Mouse (Mus musculus): Measurements from ENCODE around the gene Prr11. TPM values are rescaled to one million over a fixed set of nuclear protein-coding genes. Genes with fewer than 3 reads are reported as not detected.

Prr11 gene
- polyA plus RNA-seq, 2 experiments: 7.4 to 9.7 TPM

DNA sequence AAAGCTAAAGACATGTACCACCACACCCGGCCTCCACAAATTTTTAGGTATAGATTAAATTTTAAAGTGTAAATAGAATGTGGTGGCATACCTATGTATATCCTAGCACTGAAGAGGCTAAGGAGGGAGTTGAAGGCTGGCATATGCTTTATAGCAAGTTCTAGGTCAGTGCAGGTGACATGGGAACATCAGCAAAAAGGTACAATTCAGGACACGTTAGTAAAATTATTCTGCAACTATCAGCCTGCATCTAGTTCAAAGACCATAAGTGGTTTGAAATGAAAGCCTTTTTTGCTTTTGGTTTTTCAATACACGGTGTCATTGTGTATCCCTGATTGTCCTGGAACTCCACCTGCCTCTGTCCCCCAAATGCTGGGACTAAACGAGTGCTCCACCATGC is 17.1 kb upstream of the Prr11 start:
- Histone ChIP-seq H3K9ac (replicated peaks) (0 out of 2 replicates have a peak overlapping the region, but pooled peaks have one; percentile 24), H3K27ac (no peak overlapping the region), H3K9me3 (ENCODE audit: control insufficient read depth, low read length) (no peaks in the 10 kb centered on the region), H3K4me1 (replicated peaks; ENCODE audit: control insufficient read depth in 2 of 2, insufficient read depth in 2 of 2, low read length in 1 of 2) (peaks cover 5 to 13% of the 10 kb centered on the region in 2 experiments; a peak in 3 of 4 replicates), H3K4me2 (ENCODE audit: low read depth) (peak overlapping the region; percentile 79), H3K27me3 (ENCODE audit: control insufficient read depth, insufficient read depth, low read length) (no peaks in the 10 kb centered on the region), H3K36me3 (replicated peaks; ENCODE audit: control insufficient read depth, insufficient read depth, low read depth) (peaks cover 35% of the 10 kb centered on the region), H3K4me3 (ENCODE audit: insufficient read depth in 1 of 2, low read depth in 2 of 2, low read length in 2 of 2) (no peak overlapping the region)
- 53% methylated on average over 4 of the region's 4 CpGs for WGBS (ENCODE audit: insufficient replicate concordance)
- DNase-seq (ENCODE audit: low read depth in 3 of 3, low spot score in 3 of 3) (no peak), ATAC-seq (ENCODE audit: insufficient read depth) (no peak)
- TF ChIP-seq CTCF (IDR thresholded peaks at IDR 0.05; ENCODE audit: low read depth) (no peak), EP300 (IDR thresholded peaks at IDR 0.05; ENCODE audit: low read depth) (no peak)

- peaks cover 58% of the 10 kb centered on the region for H3K36me3 ChIP-seq (replicated peaks; ENCODE audit: control insufficient read depth, insufficient read depth, low read depth)
- no peak overlapping the region for H3K27ac ChIP-seq
- no peak for DNase-seq (ENCODE audit: low read depth in 3 of 3, low spot score in 3 of 3)
- H3K27me3 ChIP-seq (ENCODE audit: control insufficient read depth, insufficient read depth, low read length): no peaks in the 10 kb centered on the region
- TF ChIP-seq CTCF (IDR thresholded peaks at IDR 0.05; ENCODE audit: low read depth) (no peak), EP300 (IDR thresholded peaks at IDR 0.05; ENCODE audit: low read depth) (no peak)
- no peak for ATAC-seq (ENCODE audit: insufficient read depth)
- no peak overlapping the region for H3K4me2 ChIP-seq (ENCODE audit: low read depth)
- H3K9ac ChIP-seq (replicated peaks): no peak overlapping the region
- no peaks in the 10 kb centered on the region for H3K9me3 ChIP-seq (ENCODE audit: control insufficient read depth, low read length)
- 0 out of 4 replicates have a peak, but pooled peaks cover 0 to 6% of the 10 kb centered on the region in 2 experiments for H3K4me1 ChIP-seq (replicated peaks; ENCODE audit: control insufficient read depth in 2 of 2, insufficient read depth in 2 of 2, low read length in 1 of 2)
- 69% methylated on average over 8 of the region's 8 CpGs for WGBS (ENCODE audit: insufficient replicate concordance)
- H3K4me3 ChIP-seq (ENCODE audit: insufficient read depth in 1 of 2, low read depth in 2 of 2, low read length in 2 of 2): no peak overlapping the region
Observed at GRCm38 (mm10) chr11:87121864-87122263, 13.4 kb upstream of the Prr11 start.

GRCm38 (mm10) chr11:87110172-87110909 is 1.8 kb upstream of the Prr11 start:
- no peak for ATAC-seq (ENCODE audit: insufficient read depth)
- 5% methylated on average over 9 of the region's 9 CpGs for WGBS (ENCODE audit: insufficient replicate concordance)
- no peaks in the 10 kb centered on the region for H3K9me3 ChIP-seq (ENCODE audit: control insufficient read depth, low read length)
- peak overlapping the region; percentile 84 for H3K4me2 ChIP-seq (ENCODE audit: low read depth)
- peak overlapping the region; percentile 96 for H3K9ac ChIP-seq (replicated peaks)
- H3K4me1 ChIP-seq (replicated peaks; ENCODE audit: control insufficient read depth in 2 of 2, insufficient read depth in 2 of 2, low read length in 1 of 2): peaks cover 1 to 4% of the 10 kb centered on the region in 2 experiments; a peak in 3 of 4 replicates
- H3K27me3 ChIP-seq (ENCODE audit: control insufficient read depth, insufficient read depth, low read length): no peaks in the 10 kb centered on the region
- TF ChIP-seq EP300 (IDR thresholded peaks at IDR 0.05; ENCODE audit: low read depth): no peak
- no peak for TF ChIP-seq CTCF (IDR thresholded peaks at IDR 0.05; ENCODE audit: low read depth)
- no peak for DNase-seq (ENCODE audit: low read depth in 3 of 3, low spot score in 3 of 3)
- H3K36me3 ChIP-seq (replicated peaks; ENCODE audit: control insufficient read depth, insufficient read depth, low read depth): peaks cover 46% of the 10 kb centered on the region
- H3K27ac ChIP-seq: peak overlapping the region; percentile 86
- H3K4me3 ChIP-seq (ENCODE audit: insufficient read depth in 1 of 2, low read depth in 2 of 2, low read length in 2 of 2): peak overlapping the region; percentile 86 to 100

- peaks cover 46% of the 10 kb centered on the region for H3K36me3 ChIP-seq (replicated peaks; ENCODE audit: control insufficient read depth, insufficient read depth, low read depth)
- TF ChIP-seq EP300 (IDR thresholded peaks at IDR 0.05; ENCODE audit: low read depth) (no peak), CTCF (IDR thresholded peaks at IDR 0.05; ENCODE audit: low read depth) (no peak)
- DNase-seq (ENCODE audit: low read depth in 3 of 3, low spot score in 3 of 3): peak in 1 of 3 experiments; percentile 24
- peak overlapping the region; percentile 84 for H3K4me2 ChIP-seq (ENCODE audit: low read depth)
- H3K4me1 ChIP-seq (replicated peaks; ENCODE audit: control insufficient read depth in 2 of 2, insufficient read depth in 2 of 2, low read length in 1 of 2): peaks cover 1 to 4% of the 10 kb centered on the region in 2 experiments; a peak in 3 of 4 replicates
- WGBS (ENCODE audit: insufficient replicate concordance): 1% methylated on average over 42 of the region's 42 CpGs
- no peak for ATAC-seq (ENCODE audit: insufficient read depth)
- peak overlapping the region; percentile 86 to 100 for H3K4me3 ChIP-seq (ENCODE audit: insufficient read depth in 1 of 2, low read depth in 2 of 2, low read length in 2 of 2)
- H3K27ac ChIP-seq: peak overlapping the region; percentile 86
- no peaks in the 10 kb centered on the region for H3K9me3 ChIP-seq (ENCODE audit: control insufficient read depth, low read length)
- peak overlapping the region; percentile 96 for H3K9ac ChIP-seq (replicated peaks)
- H3K27me3 ChIP-seq (ENCODE audit: control insufficient read depth, insufficient read depth, low read length): no peaks in the 10 kb centered on the region
Observed at GRCm38 (mm10) chr11:87109519-87110171, 1.1 kb upstream of the Prr11 start.
